15 mouse cellular contexts compared by ENCODE assay signal in genomic region chr9:32053886-32054615, GRCm38 (mm10).
DNase-seq lines count a peak whose midpoint lies in the region; ATAC-seq and TF ChIP-seq lines count a peak whose summit lies in the region.
"Had no signal": no experiment of that assay in that cellular context is flagged by ENCODE, and none has a peak within 500 bp of the region (broad histone marks: within the 10 kb centered on the region; RNA-seq: fewer than 3 reads in every experiment).

No protein-coding gene starts in this region.

- H3K9me3 ChIP-seq in midbrain, embryonic 10.5 days (replicated peaks) = no peaks in the 10 kb centered on the region
- no peaks in the 10 kb centered on the region for H3K9me3 ChIP-seq in midbrain, embryonic 16.5 days (replicated peaks; ENCODE audit: control insufficient read depth, low read length, poor library complexity, severe bottlenecking)
- no peaks in the 10 kb centered on the region for H3K9me3 ChIP-seq in hindbrain, embryonic 10.5 days
- H3K9me3 ChIP-seq in midbrain, embryonic 12.5 days = no peaks in the 10 kb centered on the region
- H3K9me3 ChIP-seq: forebrain, embryonic 10.5 days; limb, embryonic 15.5 days; lung, embryonic 15.5 days had no signal

- TF ChIP-seq CTCF in lung, adult 2 months (IDR thresholded peaks at IDR 0.05; ENCODE audit: insufficient read depth, low read length) = no peak

- H3K27ac ChIP-seq in midbrain, embryonic 10.5 days (replicated peaks) = 0 out of 2 replicates have a peak overlapping the region, but pooled peaks have one; percentile 19
- H3K27ac ChIP-seq in midbrain, embryonic 16.5 days (ENCODE audit: low read length) = no peak overlapping the region
- peak overlapping the region; percentile 60 for H3K27ac ChIP-seq in hindbrain, embryonic 10.5 days
- no peak overlapping the region for H3K27ac ChIP-seq in midbrain, embryonic 12.5 days (replicated peaks)
- H3K27ac ChIP-seq: forebrain, embryonic 10.5 days; limb, embryonic 15.5 days; lung, embryonic 15.5 days had no signal

- H3K9ac ChIP-seq in midbrain, embryonic 16.5 days (ENCODE audit: low read depth, low read length) = no peak overlapping the region
- no peak overlapping the region for H3K9ac ChIP-seq in midbrain, embryonic 12.5 days (replicated peaks)
- H3K9ac ChIP-seq: limb, embryonic 15.5 days; lung, embryonic 15.5 days had no signal

- peaks cover 40% of the 10 kb centered on the region for H3K4me1 ChIP-seq in midbrain, embryonic 10.5 days
- peaks cover 5% of the 10 kb centered on the region; the same call in 1 of the 2 replicates for H3K4me1 ChIP-seq in midbrain, embryonic 16.5 days (ENCODE audit: control insufficient read depth, insufficient read depth, low read length)
- H3K4me1 ChIP-seq in hindbrain, embryonic 10.5 days (replicated peaks) = peaks cover 30% of the 10 kb centered on the region
- H3K4me1 ChIP-seq in midbrain, embryonic 12.5 days = peaks cover 7% of the 10 kb centered on the region; the same call in 1 of the 2 replicates
- peaks cover 6% of the 10 kb centered on the region for H3K4me1 ChIP-seq in lung, adult 2 months (ENCODE audit: control insufficient read depth, insufficient read depth, low read length)

- H3K4me2 ChIP-seq in midbrain, embryonic 16.5 days (ENCODE audit: low read length) = no peak overlapping the region
- H3K4me2 ChIP-seq in midbrain, embryonic 12.5 days (replicated peaks) = no peak overlapping the region
- H3K4me2 ChIP-seq: limb, embryonic 15.5 days; lung, embryonic 15.5 days had no signal

- 64% methylated on average over 4 of the region's 4 CpGs for WGBS in midbrain, embryonic 10.5 days
- 57% methylated on average over 4 of the region's 4 CpGs for whole genome bisulfite sequencing in midbrain, embryonic 16.5 days
- 56% methylated on average over 4 of the region's 4 CpGs for WGBS in hindbrain, embryonic 10.5 days
- WGBS in midbrain, embryonic 12.5 days = 62% methylated on average over 4 of the region's 4 CpGs
- WGBS in lung, adult 2 months = 46% methylated on average over 4 of the region's 4 CpGs

- ATAC-seq in midbrain, embryonic 16.5 days = no peak
- peak; percentile 70; the same call in 1 of the 2 replicates for ATAC-seq in midbrain, embryonic 12.5 days (ENCODE audit: low FRiP score, low read depth)
- ATAC-seq: intestine, postnatal 0 days had no signal

- H3K4me3 ChIP-seq in midbrain, embryonic 10.5 days = no peak overlapping the region
- H3K4me3 ChIP-seq in midbrain, embryonic 16.5 days (ENCODE audit: low read depth, low read length) = no peak overlapping the region
- H3K4me3 ChIP-seq in hindbrain, embryonic 10.5 days = no peak overlapping the region
- H3K4me3 ChIP-seq in midbrain, embryonic 12.5 days = no peak overlapping the region
- H3K4me3 ChIP-seq in lung, adult 2 months (replicated peaks; ENCODE audit: extremely low read depth, low read depth, low read length) = no peak overlapping the region
- H3K4me3 ChIP-seq: forebrain, embryonic 10.5 days; limb, embryonic 15.5 days; lung, embryonic 15.5 days had no signal

- DNase-seq in midbrain, embryonic 10.5 days (ENCODE audit: low spot score) = peak; percentile 32
- DNase-seq in hindbrain, embryonic 10.5 days (ENCODE audit: low spot score) = peak; percentile 45
- DNase-seq in lung, adult 2 months = no peak
- no peak for DNase-seq in kidney, postnatal 14 days
- no peak for DNase-seq in urinary bladder, adult 2 months (ENCODE audit: low spot score)
- DNase-seq: cerebellum, adult 2 months; kidney, postnatal 36 days; right cerebral cortex, postnatal 14 days had no signal

- no peaks in the 10 kb centered on the region for H3K27me3 ChIP-seq in midbrain, embryonic 10.5 days (ENCODE audit: low read depth, poor library complexity, severe bottlenecking)
- H3K27me3 ChIP-seq in midbrain, embryonic 16.5 days (ENCODE audit: control insufficient read depth, insufficient read depth, low read depth, low read length) = no peaks in the 10 kb centered on the region
- no peaks in the 10 kb centered on the region for H3K27me3 ChIP-seq in hindbrain, embryonic 10.5 days (ENCODE audit: insufficient read depth, poor library complexity, severe bottlenecking)
- H3K27me3 ChIP-seq in midbrain, embryonic 12.5 days = no peaks in the 10 kb centered on the region
- H3K27me3 ChIP-seq: CH12.LX; limb, embryonic 15.5 days; lung, embryonic 15.5 days had no signal

- H3K36me3 ChIP-seq in midbrain, embryonic 10.5 days = peaks cover 3% of the 10 kb centered on the region; the same call in 1 of the 2 replicates
- H3K36me3 ChIP-seq in midbrain, embryonic 16.5 days (ENCODE audit: control insufficient read depth, insufficient read depth, low read length) = no peaks in the 10 kb centered on the region
- H3K36me3 ChIP-seq in hindbrain, embryonic 10.5 days = 0 out of 2 replicates have a peak, but pooled peaks cover 4% of the 10 kb centered on the region
- no peaks in the 10 kb centered on the region for H3K36me3 ChIP-seq in midbrain, embryonic 12.5 days
- H3K36me3 ChIP-seq: forebrain, embryonic 10.5 days; limb, embryonic 15.5 days; lung, embryonic 15.5 days had no signal

- no peak for TF ChIP-seq POLR2A in lung, adult 2 months (IDR thresholded peaks at IDR 0.05; ENCODE audit: borderline replicate concordance, extremely low read depth, low read depth, low read length)

Comparison
In these comparisons a context has a peak if more than half of its experiments do, and no peak if none do; other contexts are left out.
1. H3K27ac ChIP-seq: peak in midbrain, embryonic 10.5 days (single experiment) and hindbrain, embryonic 10.5 days (single experiment); none in midbrain, embryonic 16.5 days (single experiment) and midbrain, embryonic 12.5 days (single experiment).
2. DNase-seq: peak in midbrain, embryonic 10.5 days (single experiment) and hindbrain, embryonic 10.5 days (single experiment); none in lung, adult 2 months (single experiment), kidney, postnatal 14 days (single experiment) and urinary bladder, adult 2 months (single experiment).